Mouse (Mus musculus) lung, postnatal 0 days (tissue): ENCODE measurements at regions not wholly inside any gene's neighbourhood (a gene's known extent, or its start where the extent isn't known, plus 50 kb on each side); places are given as distances from the start of the nearest gene placed in this dataset.

Experiments
- CTCF ChIP-seq: IDR thresholded peaks from 2 replicates; pipeline ENCODE4 v1.5.1; 2016; ENCODE audit warnings: antibody characterized with exemption, mild to moderate bottlenecking
- EP300 ChIP-seq: IDR thresholded peaks from 2 replicates; pipeline ENCODE4 v1.6.1; 2016; ENCODE audit warnings: antibody characterized with exemption, mild to moderate bottlenecking, control low read depth

DNA sequence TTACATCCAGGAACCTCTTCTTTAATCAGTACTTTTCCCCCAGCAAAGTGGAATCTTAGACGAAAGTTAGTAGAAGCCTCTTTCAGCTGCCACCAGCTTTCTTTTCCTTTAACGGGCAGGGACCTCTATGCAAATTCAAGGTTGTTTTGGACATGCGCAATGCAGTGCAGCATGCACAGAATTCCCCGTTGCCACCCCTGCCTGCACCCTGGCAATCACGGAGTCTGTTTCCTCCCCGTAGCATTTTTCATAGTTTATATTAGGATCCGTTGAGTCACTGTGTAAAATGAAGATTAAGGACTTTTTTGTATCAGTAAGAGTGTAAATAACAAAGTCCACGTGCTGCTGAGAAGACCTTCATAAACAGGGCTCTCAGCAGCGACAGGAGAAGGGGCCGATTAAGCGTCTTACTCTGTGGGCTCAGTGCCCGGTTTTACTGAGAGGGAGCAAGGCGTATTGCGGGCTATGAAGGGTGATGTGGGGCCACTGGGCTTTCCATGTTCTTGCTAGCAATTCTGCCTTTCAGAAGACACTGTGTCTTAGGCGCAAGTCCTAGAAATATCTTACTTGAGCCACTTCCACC is 212.5 kb downstream of the Fgf9 start:
- TF ChIP-seq CTCF (no peak), EP300 (no peak)
